Mouse (Mus musculus) liver, embryonic 14.5 days (tissue): ENCODE data around the gene Fcho1.

ENCODE experiments used
- CTCF ChIP-seq: IDR thresholded peaks from 2 replicates; pipeline ENCODE4 v1.5.1; 2016; ENCODE audit warnings: antibody characterized with exemption, low read depth, control low read depth
- EP300 ChIP-seq: IDR thresholded peaks from 2 replicates; pipeline ENCODE4 v1.6.1; 2016; ENCODE audit warnings: antibody characterized with exemption, low read depth

DNA sequence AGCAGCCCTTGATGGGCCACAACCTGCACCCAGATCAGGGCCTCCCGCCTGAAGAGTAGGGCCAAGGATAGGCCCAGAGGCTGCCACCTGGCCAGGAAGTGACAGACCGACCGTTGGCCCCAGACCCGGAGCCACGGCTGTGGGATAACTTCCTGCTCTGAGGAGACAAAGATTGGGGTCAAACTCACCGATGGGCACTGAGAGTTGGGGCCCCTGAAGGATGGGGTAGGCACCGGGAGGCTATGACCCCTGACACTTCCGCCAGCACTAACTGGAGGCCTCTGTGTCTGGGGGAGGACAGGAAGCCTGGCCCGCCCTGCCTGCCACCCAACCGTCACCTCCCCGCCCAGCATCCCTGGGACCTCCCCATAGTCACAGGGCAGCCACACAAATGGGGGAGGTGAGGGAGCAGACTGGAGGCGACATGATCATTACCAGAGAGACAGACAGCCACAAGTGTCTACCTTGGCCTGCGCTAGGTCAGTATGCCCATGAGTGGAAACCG, 2.4 kb downstream of the Fcho1 start:
- TF ChIP-seq CTCF (no peak), EP300 (no peak)
